Mouse (Mus musculus) urinary bladder, adult 18-20 months (tissue): ENCODE measurements around the gene Tmem201.
A peak's percentile ranks its signal among the peaks of the same experiment; 100 is the strongest.

ENCODE experiments used
- DNase-seq, 2 experiments: peaks; one replicate each; pipeline ENCODE4 v3.0.0; 2022; ENCODE audit warnings: low spot score in 2 of 2, mixed read lengths in 2 of 2

The Tmem201 gene

DNA sequence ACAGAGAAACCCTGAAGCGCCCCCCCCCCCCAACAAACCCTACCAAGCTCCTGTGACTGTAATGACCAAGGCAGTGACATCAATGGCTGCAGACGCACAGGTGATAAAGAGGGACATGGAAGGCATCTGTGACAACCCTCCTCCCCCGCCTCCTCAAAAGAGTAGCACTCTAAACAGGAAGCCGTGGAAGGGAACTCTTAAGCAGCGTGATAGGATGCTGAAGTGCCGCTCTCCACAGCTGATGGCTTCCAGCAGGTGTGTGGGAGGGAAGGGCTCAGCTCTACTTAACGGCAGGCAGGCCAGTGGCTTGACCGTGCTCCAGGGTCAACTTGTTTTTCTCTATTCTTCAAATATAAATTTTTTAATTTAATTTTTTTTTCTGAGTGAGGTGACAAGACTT, 16.7 kb downstream of the Tmem201 start:
- DNase-seq = no peak

DNA sequence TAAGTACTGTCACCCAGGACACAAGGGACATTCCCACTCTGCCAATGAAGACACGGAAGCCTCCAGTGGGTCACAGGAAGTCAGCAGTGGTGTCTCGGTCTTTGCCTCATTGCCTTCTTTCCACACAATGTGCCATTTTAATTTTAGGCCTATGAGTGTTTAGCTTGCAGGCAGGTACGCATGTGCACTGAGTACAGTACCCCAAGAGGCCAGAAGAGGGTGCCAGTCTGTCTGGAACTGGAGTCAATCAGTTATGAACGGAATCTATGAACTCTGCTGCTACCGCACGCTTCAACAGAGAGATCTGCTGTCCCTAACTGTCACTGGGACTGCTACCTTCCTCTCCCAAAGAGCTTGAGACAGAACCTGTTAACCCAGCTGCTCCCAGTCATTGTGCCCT, 18.2 kb downstream of the Tmem201 start:
- no peak for DNase-seq

DNA sequence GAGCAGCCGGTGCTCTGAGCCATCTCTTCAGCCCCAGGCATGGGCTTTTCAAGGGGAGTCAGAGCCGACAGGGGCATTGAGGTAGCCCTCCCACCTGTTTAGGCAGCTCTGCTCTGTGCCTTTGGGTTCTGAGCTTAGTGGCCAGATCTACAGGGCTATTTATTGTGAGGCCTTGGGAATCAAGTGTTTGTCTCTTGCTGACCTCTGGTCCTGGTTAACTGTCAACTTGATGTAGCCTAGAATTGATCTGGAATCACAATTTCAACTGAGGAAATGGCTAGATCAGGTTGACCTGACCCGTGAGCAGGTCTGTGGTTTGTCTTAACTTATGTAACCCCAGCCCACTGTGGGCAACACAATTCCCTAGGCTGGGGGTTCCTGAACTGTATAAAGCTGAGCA, 23.3 kb downstream of the Tmem201 start:
- no peak for DNase-seq

DNA sequence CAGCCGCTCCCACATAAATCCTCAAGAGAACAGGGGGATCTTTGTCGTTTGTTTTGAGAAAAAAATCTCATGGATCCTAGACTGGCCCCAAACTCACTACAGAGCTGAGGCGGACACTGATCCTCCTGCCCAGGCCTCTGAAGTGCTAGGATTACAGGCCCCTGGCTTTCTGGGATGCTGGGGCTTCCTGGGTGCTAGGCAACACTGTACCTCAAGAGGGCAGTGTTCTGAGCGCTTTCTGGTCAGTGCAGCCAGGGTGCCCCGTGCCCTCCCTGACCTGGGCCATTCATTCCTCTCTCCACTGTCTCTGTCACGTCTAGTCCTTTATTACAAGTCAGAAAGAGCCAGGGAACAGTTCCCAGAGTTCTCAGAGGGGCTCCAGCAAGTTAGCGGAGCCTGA, 25.9 kb downstream of the Tmem201 start:
- DNase-seq = no peak

DNA sequence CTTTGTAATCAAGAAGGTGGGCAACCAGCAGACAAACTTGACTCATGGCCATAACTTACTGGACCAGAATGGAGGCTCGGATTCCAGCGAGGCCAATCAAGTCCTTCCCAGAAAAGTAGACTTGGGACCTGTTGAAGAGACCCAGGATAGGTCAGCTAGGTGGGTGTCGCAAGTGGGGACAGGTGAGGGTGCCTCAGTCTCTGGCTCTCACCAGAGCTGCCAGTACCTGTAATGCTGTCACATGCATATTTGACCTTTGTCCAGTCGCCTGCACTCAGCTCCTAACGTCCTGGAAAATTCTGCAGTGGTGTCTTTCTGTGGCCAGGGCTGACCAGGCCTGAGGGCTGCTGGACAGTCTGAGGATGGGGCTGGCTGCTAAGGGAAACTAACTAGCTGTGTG, 26.4 kb downstream of the Tmem201 start:
- no peak for DNase-seq

DNA sequence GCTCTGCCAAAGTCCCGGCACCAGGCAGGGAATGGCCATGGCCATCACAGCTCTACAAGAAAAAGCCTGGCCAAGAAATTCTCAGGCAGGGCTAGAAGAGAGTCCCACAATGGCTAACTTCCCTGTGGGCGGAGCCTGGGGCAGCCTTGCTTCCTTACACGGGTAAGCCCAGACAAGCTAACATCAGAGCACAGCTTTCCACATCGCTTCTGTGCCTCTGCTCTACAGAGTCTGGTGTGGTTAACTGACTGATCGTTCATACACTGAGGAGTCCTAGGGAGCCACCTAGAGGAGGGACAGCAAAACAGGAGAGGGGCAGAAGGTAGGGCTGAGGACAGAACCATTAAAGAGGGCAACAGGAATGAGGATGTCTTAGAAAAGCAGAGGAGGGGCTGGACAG, 27.3 kb downstream of the Tmem201 start:
- peak; percentile 27 to 42 for DNase-seq

DNA sequence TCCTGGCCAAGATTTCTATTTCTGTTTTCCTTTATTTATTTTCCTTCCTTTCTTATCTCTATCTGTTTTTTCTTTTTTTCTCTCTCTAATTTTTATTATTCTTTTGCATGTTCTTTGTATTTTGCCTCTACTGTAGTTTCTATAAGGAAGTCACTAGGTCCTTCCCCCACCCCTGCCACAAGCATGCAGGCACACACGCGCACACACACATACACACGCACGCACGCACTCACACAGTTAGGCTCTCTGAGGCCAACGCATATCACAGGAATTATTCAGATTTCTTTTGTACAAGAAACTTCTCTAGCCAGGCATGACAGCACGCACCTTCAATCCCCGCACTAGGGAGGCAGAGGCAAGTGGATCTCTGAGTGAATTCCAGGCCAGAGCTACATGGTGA, 31.9 kb downstream of the Tmem201 start:
- no peak for DNase-seq

DNA sequence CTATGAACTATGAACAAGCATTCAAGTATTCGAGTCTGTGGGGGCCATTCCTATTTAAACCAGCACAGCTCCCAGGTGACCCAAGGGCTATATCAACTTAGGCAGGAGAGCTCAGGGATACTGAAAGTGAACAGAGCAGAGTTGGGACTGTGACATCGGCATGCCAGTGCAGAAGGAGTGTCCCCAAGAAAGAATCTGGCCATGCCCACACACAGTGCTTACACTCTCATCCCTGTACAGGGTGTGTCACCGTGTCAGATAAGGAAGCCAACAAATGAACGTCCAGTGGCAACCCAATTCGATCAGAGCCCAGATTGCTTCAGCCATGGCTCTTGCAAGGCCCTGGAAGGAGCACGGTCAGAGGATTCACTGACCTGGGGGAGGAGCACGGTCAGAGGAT, 32.5 kb downstream of the Tmem201 start:
- no peak for DNase-seq

DNA sequence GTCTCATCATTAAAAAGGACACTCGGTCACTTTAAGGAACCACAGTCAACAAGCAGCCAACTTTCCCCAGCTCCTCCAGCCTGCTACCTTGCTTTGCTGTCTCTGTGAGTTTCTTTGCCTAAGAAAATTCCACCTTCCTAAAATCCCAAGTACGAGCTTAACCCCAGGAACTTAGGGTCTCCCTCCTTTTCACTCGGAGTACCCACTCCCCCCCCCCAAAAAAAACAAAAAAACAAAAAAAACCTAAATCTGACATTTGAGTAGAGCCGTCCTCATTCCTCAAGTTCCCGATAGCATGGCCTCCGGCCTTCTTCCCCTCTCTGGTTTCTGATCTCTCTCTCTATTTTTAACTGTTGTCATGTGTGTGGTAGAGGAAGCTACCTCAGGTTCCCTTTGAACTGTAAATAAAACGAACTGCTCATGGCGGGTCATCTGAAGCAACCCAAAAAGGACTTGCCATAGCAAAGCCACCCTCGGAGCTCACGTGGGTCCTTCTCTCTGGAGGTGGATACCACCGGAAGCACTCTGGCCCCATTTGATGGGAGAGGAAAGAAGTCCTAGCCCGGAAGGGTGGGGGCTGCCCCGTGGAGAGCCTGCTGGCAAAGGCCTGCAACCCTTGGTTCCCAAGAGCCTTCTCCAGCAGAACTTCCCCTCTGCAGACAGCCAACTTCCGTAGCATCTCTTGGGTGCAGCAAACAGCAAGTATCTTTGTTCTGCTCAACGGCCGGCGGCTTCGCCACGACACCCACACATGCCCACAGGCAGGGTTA, 35.4 kb downstream of the Tmem201 start, which contains the start of gene Pik3cd:
Pik3cd (minus strand) TSS at position 362 of the 770 bp plus-strand sequence.
- no peak for DNase-seq

DNA sequence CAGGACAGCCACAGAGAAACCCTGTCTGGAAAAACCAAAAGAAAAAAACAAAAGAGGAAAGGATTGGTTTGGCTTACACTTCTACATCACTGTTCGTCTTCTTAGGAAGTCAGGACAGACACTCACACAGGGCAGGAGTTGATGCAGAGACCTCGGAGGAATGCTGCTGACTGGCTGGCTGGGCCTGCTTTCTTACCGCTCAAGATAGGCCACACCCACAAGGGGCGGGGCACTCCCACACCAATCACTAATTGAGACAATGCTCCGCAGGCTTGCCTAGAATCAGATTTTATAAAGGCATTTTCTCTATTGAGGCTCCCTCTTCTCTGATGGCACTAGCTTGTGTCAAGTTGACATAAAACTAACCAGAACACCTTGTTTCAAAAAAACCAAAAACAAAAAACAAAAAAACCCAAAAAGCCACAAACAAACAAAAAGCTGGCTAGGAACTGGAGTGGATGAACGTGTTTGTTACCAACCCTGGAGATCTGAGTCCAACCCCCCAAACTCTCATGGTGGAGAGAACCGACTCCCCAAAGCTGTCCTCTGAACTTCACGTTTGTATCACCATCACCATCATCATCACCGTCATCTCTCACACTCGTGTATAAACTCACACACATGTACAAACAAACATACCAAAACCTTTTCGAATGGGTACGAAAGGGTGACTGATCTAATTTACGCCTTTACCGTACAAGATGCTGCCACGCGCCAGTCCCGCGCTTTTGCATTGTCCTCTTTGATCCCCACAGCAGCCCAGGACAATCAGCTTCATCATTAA, 36.2 kb downstream of the Tmem201 start:
- DNase-seq = no peak

DNA sequence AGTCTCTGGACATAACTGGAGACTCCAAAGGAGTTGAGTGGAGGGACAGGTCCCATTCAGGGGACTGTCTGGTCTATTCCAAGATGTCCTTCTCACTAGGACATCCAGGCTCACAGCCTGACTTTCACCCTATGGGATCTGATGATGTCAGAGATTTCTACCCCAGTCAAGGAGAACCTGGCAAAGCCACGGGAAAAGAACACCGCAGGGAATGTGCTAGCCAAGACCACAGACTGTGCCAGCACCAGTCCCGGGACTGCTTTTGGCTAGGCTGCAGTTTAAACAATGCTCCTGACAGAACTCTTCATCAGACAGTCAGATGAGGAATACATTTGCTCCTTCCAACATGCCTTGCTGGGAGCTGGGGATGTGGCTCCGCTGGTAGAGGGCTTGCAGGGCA, 37.9 kb downstream of the Tmem201 start:
- DNase-seq = no peak

DNA sequence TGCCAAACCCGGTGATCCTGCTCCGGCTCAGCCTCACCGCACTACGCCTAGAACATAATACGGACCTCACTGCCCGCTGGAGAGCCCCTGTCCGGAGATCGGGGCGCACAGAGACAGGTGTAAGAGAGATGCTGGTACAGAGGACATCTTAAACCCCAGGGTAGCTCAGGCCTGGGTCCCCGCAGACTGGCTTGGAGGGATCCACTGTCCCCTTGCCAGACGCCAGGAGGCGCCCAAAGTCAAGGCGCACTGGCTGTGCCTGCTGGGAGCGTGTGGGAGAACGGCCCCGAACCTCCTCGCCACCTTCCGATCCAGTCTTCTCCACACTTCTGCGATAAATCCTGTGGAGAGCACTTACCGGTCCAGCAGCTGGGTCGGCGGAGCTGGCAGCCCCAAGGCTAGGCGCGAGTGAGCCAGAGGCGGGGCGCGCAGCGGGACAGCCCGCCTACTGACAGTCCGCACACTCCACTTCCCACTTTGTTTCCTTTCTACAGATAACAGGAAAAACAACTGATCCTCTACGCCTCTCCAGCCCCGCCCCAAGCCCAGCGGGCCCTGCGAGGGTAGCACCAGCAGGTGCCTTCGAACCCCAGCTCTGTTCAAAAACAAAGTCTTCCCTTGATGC, 39.5 kb downstream of the Tmem201 start:
- DNase-seq = peak in 1 of 2 experiments; percentile 59

DNA sequence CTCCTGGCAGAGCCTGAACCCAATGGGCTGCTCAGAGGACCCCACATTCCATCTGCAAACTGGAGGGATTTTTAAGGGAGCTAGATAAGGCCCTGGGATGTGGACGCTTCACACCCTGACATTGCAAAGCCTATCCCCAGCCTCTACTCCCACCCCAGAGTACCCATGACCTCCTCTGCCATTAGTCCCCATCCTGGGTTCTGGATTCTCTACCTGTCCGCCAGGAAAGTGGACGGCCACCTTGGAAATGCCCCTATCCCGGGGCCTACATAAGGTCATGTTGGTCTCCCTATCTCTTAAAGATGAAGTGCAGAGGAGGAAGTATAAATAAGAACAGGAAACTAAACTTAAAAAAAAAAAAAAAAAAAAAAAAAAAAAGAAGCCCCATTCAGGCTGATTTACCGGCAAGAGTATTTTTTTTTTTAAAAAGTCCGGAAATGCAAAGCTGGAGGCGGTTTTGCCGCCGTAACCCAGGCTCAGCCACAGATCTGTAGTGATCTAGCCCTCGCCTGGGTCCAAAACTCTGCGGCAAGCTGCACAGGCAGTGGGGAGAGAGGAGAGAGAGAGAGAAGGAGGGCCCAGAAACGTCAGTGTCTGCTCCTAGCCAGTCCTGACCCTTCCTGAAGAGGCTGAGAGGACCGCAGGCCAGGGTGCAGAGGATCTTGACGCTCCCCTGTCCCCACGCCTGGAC, 40.2 kb downstream of the Tmem201 start:
- DNase-seq = no peak

DNA sequence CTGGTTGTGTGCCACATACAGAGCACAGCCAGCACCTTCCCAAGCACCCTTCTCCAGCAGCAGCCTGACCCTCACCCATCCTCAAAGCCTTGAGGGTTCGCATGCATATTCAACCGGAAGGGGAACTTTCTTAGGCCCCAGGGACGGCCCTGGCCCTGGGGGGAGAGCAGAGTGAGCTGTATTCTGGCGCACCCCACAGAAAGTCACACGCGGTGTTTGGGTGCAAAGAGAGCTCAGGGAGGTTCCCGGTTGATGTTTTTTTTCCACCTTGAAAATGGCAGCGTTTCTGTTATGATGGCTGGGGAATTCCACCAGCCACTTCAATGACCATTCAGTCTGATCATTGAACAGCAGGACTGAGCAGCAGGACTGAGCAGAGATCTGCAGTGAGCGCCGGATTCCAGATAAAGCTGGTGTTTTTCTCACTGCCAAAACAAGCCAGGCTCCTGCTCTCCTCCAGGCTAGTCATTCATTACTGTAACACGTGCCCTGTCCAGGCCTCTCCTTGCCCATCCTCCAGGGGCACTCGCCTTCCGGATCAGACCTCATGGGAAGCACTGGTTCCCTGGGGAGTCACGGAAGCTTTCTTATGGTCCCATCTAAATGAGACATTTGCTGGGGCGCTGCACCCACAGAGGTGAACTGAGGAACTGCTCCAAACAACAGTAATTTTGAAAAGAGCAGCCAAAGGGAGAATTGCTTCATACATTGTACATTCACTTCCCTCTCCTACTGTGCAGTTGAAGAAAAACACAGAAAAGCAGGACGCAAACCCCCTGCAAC, 41.5 kb downstream of the Tmem201 start:
- no peak for DNase-seq

DNA sequence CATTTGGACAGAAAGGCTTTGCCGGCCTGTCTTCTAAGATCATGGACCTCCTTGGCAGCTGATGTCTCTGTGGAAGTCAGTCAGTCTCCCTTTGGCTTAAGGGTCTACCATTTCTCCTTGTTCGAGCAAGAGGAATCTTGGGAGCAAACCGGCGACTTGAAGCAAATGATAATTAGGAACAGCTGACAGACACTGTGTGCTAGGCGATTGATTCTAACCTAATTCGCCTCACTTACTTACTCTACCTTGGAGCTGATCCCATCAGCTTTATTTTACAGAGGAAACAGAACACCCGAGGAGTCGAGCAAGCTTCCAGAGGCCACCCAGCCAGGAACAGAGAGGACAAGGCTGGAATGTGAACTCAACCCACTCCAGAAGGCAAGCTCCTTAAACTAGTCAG, 46.5 kb downstream of the Tmem201 start:
- no peak for DNase-seq

DNA sequence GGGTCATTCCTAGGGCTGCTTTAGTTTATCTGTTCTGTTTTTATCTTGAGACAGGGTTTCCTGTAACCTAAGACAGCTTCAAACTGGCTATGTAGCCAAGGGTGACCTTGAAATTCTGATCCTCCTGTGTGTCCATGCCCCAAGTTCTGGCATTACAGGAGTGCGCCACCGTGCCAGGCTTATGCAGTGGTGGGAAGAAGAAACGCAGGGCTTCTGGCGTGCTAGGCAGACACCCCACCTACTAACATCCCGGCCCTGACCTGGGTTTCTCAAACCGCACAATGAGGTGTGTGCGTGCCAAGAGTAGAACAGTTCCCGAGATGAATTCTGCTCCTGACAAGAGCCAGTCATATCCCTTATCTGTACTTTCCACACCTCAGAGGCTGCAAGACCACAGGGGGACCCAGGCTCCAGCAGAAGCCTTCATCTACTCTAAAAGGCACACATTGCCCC, 47.0 kb downstream of the Tmem201 start:
- no peak for DNase-seq

DNA sequence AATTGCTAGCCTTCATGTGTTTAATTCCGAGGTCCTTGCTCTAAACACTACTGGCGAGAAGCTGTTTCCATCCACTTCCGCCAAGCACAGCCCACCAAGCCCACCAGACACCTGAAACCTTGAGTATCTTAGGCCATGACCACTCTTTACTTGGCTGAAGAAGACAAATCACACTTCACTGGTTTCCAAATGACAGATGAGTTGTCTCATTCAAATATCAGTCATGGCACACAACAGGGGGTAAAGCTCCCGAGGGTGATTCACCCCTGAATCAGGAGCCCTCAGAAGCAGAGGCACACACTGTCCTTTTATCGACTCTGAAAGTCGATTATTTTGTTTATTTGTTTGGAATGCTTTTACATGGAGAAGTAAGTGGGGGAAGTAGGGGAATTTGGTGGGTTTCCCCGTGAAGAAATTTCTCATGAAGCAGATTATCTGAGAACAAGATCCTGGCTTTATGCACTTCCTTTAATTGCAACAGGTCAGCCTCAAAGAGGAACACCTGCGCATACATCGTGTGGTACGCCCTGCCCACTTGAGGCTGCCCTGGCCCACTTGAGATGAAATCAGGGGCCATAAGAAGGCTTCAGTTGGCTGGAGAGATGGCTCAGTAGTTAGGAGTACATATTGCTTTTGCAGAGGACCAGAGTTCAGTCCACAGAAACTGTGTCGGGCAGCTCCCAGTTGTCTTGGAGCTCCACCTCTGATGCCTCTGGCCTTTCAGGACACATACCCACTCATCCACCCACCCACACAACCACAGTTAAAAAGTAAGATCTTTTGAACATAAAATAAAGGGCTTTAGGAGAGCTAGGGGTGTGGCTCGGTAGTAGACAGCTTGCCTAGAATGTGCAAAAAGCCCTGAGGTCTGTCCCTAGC, 47.8 kb downstream of the Tmem201 start:
- DNase-seq = no peak

DNA sequence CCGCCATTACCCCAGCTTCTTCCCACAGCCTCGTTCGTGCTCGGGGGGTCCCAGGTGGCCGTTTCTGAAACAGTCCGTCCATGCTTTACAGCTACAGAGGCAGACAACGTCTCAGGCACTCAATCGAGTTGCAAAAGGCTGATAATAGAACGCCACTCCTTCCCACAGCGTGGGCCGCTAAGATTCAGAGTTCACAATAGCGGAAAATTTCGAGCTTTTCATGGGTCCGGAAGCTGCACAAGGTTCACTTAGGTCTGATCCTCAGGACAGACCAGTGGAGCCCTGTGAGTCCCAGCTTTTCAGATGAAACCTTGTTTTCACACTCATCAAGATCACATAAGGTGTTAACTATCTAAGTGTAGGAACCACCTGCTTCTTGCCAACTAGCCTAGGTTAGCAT, 49.0 kb downstream of the Tmem201 start:
- no peak for DNase-seq

DNA sequence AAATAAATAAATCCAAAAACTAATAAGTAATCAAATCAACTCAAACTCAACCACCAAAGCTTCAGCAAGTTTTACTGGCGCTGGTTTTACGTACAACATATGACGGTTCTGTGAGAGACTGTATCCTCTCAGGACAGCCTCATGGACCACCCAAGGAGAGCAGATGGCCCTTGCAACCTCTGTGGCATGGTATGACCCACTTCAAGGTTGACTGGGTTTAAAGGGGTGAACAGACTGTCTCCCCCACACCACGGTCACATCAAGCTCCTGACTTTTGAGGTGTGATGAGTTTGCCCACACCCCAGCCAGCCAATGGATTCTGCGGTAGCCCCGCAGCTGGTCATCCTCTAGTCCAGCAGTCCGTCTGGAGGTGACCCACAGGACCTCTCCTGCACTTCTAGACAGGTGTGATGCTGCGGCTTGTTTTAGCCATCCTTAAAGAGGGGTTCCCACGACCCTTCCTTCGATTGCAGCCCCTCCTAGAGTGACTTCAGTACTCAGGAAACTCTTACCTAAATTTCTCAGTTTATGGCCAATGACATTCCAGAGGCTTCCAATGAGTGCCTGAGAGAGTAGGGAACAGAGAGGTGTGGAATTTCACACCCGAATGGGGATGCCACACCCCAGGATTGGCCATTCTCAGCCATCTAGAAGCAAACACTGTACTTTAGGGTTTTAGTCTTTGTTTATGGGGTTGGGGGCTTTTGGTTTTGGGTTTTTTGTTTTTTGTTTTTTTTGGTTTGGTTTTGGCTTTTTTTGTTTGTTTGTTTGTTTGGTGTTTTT, 52.8 kb downstream of the Tmem201 start:
- no peak for DNase-seq
